Mouse (Mus musculus) ES-E14 (cell line): Measurements from ENCODE around the gene Casc1. TPM values are rescaled to one million over a fixed set of nuclear protein-coding genes. Genes with fewer than 3 reads are reported as not detected.

ENCODE experiments used
- DNase-seq: peaks from one replicate; pipeline ENCODE4 v3.0.0-alpha.2; 2013; ENCODE audit warnings: low read depth, low spot score
- H3K27ac ChIP-seq: 2 replicates; pipeline ENCODE4 v1.5.1; 2012; ENCODE audit warnings: low read depth, mild to moderate bottlenecking, low read length, moderate library complexity, mixed read lengths; ENCODE audit not compliant: poor library complexity, insufficient read depth, severe bottlenecking
- H3K36me3 ChIP-seq: 2 replicates; pipeline ENCODE4 v1.6.1; 2012; ENCODE audit warnings: mild to moderate bottlenecking, low read length, moderate library complexity, mixed read lengths; ENCODE audit not compliant: control insufficient read depth, poor library complexity, insufficient read depth, severe bottlenecking
- H3K4me1 ChIP-seq, 2 experiments: fragments of 150-350 bp in 1 of 2; sonication (generic) in 1 of 2; 2 replicates each; pipeline ENCODE4 v1.6.1; 2012; ENCODE audit warnings: low read length in 2 of 2, mild to moderate bottlenecking in 1 of 2, mixed read lengths in 1 of 2; ENCODE audit not compliant: control insufficient read depth in 2 of 2, insufficient read depth in 2 of 2, poor library complexity in 1 of 2
- H3K4me3 ChIP-seq, 2 experiments: fragments of 150-350 bp in 1 of 2; sonication (generic) in 1 of 2; 2 replicates each; pipeline ENCODE4 v1.5.1; 2012; ENCODE audit warnings: low read length in 2 of 2, low read depth in 1 of 2, mild to moderate bottlenecking in 1 of 2, mixed read lengths in 1 of 2; ENCODE audit not compliant: insufficient read depth in 1 of 2, poor library complexity in 1 of 2, severe bottlenecking in 1 of 2
- H3K9ac ChIP-seq: 2 replicates; pipeline ENCODE4 v1.6.1; 2012; ENCODE audit warnings: low read depth, mild to moderate bottlenecking, low read length, mixed read lengths; ENCODE audit not compliant: poor library complexity, insufficient read depth, severe bottlenecking
- H3K9me3 ChIP-seq: fragments of 150-350 bp; sonication (generic); 2 replicates; pipeline ENCODE4 v1.6.1; 2012; ENCODE audit warnings: low read depth, mild to moderate bottlenecking, low read length; ENCODE audit not compliant: control insufficient read depth, insufficient read depth
- CHD2 ChIP-seq: IDR thresholded peaks from 2 replicates; pipeline ENCODE4 v1.6.1; 2014; ENCODE audit warnings: mild to moderate bottlenecking, low read depth, low read length, inconsistent platforms
- HCFC1 ChIP-seq: IDR thresholded peaks from 2 replicates; pipeline ENCODE4 v1.6.1; 2012; ENCODE audit warnings: low read length, inconsistent platforms, borderline replicate concordance; ENCODE audit not compliant: insufficient read depth
- MAFK ChIP-seq: IDR thresholded peaks from 2 replicates; pipeline ENCODE4 v1.6.1; 2014; ENCODE audit warnings: mild to moderate bottlenecking, low read depth, low read length, inconsistent platforms; ENCODE audit not compliant: insufficient read depth
- ZC3H11A ChIP-seq: IDR thresholded peaks from 2 replicates; pipeline ENCODE4 v1.6.1; 2012; ENCODE audit warnings: low read depth, mild to moderate bottlenecking, inconsistent platforms, low read length, borderline replicate concordance
- ZNF384 ChIP-seq: IDR thresholded peaks from 2 replicates; pipeline ENCODE4 v1.6.1; 2012; ENCODE audit warnings: low read depth, low read length, inconsistent platforms
- in situ Hi-C, 2 experiments: fragments of 600-800 bp; cut with MboI; formaldehyde crosslinking; loops; one replicate each; pipeline ENCODE4 v1.15.1; 2025; ENCODE audit warnings: low sequenced_read_pairs in 2 of 2, inconsistent platforms in 1 of 2; ENCODE audit not compliant: unreplicated experiment in 2 of 2
- total RNA-seq: library from RNA; depleted of rRNA; stranded (reverse); fragments of 300-350 nt; gene quantifications from 2 replicates; pipeline ENCODE4 v1.2.3, GENCODE M21; 2012

Gene Casc1
- total RNA-seq, 1 experiment = 0.80 TPM

DNA sequence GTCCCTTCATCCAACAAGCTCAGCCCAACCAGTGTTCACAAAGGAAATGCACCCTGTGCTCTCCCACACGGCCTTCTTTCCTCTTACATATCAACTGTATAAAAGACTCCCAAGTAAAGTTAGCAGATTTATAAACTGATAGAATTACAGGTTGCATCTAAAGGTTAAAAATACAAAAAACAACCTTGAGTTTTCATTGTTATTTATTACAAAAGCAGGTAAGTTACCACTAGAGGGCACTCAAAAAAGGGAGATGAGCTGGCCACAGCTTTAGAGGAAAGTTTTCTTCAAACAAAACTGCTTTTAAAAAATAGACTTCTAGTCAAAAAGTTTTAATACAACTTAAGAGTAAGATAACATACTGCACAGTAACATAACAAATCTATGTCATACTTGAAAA lies 31.7 kb upstream of the Casc1 start:
- Histone ChIP-seq H3K27ac (no peak overlapping the region), H3K4me3 (no peak overlapping the region), H3K36me3 (peaks cover 7% of the 10 kb centered on the region), H3K9me3 (no peaks in the 10 kb centered on the region), H3K4me1 (no peaks in the 10 kb centered on the region), H3K9ac (no peak overlapping the region)
- in situ Hi-C loops = no loop called here
- TF ChIP-seq ZNF384 (no peak), HCFC1 (no peak), CHD2 (no peak), MAFK (no peak), ZC3H11A (no peak)
- DNase-seq = no peak

DNA sequence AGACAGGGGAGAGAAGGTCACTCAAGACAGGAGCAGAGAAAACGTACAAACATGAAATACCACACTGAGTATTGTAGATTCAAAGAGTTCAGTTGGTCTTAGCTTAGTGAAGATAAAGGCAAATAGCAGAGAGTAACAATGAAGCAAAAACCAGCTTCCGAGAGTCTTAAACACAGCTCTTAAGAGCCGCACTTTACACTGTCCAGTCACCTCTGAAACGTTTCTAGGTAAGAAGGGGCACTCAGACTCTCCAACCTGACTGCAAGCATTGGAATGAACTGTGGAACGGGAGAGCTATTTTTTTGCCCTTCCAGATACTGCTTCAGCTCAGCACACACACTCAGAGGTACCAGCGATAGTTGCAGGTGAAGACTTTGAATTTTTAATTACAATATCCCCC lies 29.5 kb upstream of the Casc1 start:
- peaks cover 7% of the 10 kb centered on the region; the same call in 1 of the 2 replicates for H3K36me3 ChIP-seq
- in situ Hi-C loops = no loop called here

DNA sequence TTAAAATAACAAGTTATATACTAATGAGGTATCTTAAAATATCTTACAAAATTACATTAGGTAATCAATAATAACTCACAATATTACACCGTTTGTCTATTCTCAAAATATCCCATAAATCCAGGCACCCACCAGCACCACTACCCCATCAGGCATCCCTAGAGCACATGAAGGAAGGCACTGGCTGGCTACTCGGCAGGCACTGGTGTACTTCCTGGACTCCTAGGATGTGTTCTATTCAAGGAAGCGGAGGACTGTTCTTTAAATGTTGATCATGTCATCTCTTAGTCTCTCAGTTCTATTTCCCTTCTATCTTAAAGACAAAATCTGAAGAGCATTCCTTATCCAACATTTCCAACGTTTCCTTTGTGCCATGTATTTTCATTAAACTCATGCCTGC lies 26.3 kb upstream of the Casc1 start:
- Histone ChIP-seq H3K36me3 (peaks cover 7% of the 10 kb centered on the region; the same call in 1 of the 2 replicates), H3K4me1 (no peaks in the 10 kb centered on the region), H3K9ac (no peak overlapping the region), H3K4me3 (no peak overlapping the region), H3K27ac (no peak overlapping the region), H3K9me3 (no peaks in the 10 kb centered on the region)
- DNase-seq = no peak
- TF ChIP-seq ZNF384 (no peak), ZC3H11A (no peak), CHD2 (no peak), MAFK (no peak), HCFC1 (no peak)
- in situ Hi-C loops = no loop called here

More for the DNA sequence above, 29.5 kb upstream of the Casc1 start:
- H3K9ac ChIP-seq = no peak overlapping the region
- H3K27ac ChIP-seq = no peak overlapping the region
- no peak overlapping the region for H3K4me3 ChIP-seq
- TF ChIP-seq CHD2 = no peak
- TF ChIP-seq ZC3H11A = no peak
- TF ChIP-seq ZNF384 = no peak
- no peak for TF ChIP-seq HCFC1
- no peak for TF ChIP-seq MAFK
- H3K9me3 ChIP-seq = no peaks in the 10 kb centered on the region
- H3K4me1 ChIP-seq = no peaks in the 10 kb centered on the region
- no peak for DNase-seq

DNA sequence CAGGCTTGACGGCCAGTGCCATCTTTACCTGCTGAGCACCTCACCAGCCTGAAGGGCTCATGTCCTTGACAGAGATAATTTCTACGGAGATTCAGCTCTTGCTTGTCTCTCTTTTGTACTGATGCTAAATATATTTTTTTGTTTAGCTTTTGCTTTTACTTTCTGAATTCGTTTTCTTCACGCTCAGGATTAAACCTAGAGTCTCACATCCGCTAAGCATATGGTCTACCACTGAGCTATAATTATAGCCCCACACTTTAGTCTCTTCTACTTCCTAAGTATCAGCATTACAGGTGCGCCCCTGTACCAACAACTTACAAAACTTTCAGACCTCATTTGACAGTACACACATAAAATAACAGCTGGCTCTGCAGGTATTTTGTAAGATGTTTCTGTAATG lies 24.6 kb upstream of the Casc1 start:
- no peak for TF ChIP-seq HCFC1
- no peak for TF ChIP-seq ZNF384
- no peak for TF ChIP-seq CHD2
- no peak for TF ChIP-seq ZC3H11A
- no peak for TF ChIP-seq MAFK
- no peak for DNase-seq
- Histone ChIP-seq H3K27ac (no peak overlapping the region), H3K4me1 (no peaks in the 10 kb centered on the region), H3K36me3 (peaks cover 11% of the 10 kb centered on the region), H3K4me3 (no peak overlapping the region), H3K9ac (no peak overlapping the region), H3K9me3 (no peaks in the 10 kb centered on the region)
- in situ Hi-C loops = no loop called here

DNA sequence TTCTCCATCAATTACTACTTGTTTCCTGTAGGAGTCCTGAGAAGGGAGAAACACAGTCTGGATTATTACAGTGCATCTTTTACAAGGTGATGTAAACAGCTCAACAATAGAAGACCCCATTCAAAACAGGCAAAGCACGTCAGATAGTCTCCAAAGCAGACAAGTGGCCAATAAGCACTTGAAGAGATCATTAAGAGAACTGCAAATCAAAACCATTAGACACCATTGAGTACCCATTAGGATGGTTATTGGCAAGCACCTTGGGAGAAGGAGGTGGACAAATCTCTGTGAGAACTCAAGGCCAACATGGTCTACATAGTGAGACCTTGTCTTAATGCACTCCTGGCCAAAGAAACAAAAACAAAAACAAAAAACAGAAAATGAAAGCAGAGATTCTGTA lies 23.6 kb upstream of the Casc1 start:
- DNase-seq = no peak
- H3K36me3 ChIP-seq = peaks cover 10% of the 10 kb centered on the region
- no peaks in the 10 kb centered on the region for H3K9me3 ChIP-seq
- H3K4me1 ChIP-seq = no peaks in the 10 kb centered on the region
- no peak overlapping the region for H3K9ac ChIP-seq
- TF ChIP-seq ZNF384 (no peak), CHD2 (no peak), HCFC1 (no peak), MAFK (no peak), ZC3H11A (no peak)
- no peak overlapping the region for H3K4me3 ChIP-seq
- in situ Hi-C loops = no loop called here
- no peak overlapping the region for H3K27ac ChIP-seq
